25 mouse cellular contexts compared by ENCODE assay signal in the genomic region with DNA sequence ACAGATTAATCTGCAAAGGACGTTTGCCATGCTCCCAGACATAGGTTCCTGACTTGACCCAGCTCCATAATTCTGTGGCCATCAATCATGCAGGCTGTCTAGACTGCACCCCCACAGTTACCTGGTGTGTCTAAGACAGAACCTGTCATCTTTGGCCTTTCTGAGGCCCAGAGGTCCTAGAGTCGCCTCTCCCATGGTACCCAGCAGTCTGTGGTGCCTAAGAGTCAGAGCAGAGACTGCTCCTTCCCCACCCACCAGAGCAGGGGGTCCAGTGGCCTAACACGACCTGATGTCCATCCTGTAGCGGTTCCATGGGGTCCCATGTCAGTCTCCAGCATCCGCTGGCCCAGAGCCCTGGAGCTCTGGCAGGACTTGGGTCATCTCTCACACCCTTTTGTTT. TPM values are rescaled to one million over a fixed set of nuclear protein-coding genes. Genes with fewer than 3 reads are reported as not detected.
DNase-seq lines count a peak whose midpoint lies in the region; ATAC-seq and TF ChIP-seq lines count a peak whose summit lies in the region.
"Had no signal": no experiment of that assay in that cellular context is flagged by ENCODE, and none has a peak within 500 bp of the region (broad histone marks: within the 10 kb centered on the region; RNA-seq: fewer than 3 reads in every experiment).

No protein-coding gene starts in this region.

- peak; percentile 52 for DNase-seq in forebrain, embryonic 11.5 days (ENCODE audit: low spot score)
- no peak for DNase-seq in forebrain, postnatal 0 days
- no peak for DNase-seq in lung, embryonic 14.5 days
- no peak for DNase-seq in lung, postnatal 0 days (ENCODE audit: low spot score)
- DNase-seq in right cerebral cortex, postnatal 14 days: peak; percentile 6
- no peak for DNase-seq in right cerebral cortex, postnatal 4 days
- no peak for DNase-seq in layer of hippocampus, postnatal 25 days (ENCODE audit: extremely low spot score in 1 of 2, low spot score in 1 of 2)
- DNase-seq: adrenal gland, postnatal 14 days; cerebellum, adult 9-10 months; gastrocnemius, postnatal 36 days; heart, adult 2 months; heart, postnatal 14 days; kidney, adult 8-10 months; kidney, postnatal 25 days; lung, adult 2 months; thymus, adult 2 months; thymus, postnatal 4 days had no signal

- H3K9ac ChIP-seq in forebrain, embryonic 11.5 days (ENCODE audit: low read length): no peak overlapping the region
- H3K9ac ChIP-seq in forebrain, postnatal 0 days: no peak overlapping the region
- no peak overlapping the region for H3K9ac ChIP-seq in lung, embryonic 14.5 days
- H3K9ac ChIP-seq in lung, postnatal 0 days (replicated peaks; ENCODE audit: low read depth): no peak overlapping the region
- H3K9ac ChIP-seq: forebrain, embryonic 12.5 days; heart, embryonic 13.5 days; hindbrain, embryonic 12.5 days; midbrain, embryonic 13.5 days had no signal

- H3K36me3 ChIP-seq in forebrain, embryonic 11.5 days (ENCODE audit: control insufficient read depth, insufficient read depth, low read length): no peaks in the 10 kb centered on the region; the same call in 1 of the 2 replicates
- H3K36me3 ChIP-seq in forebrain, postnatal 0 days (ENCODE audit: insufficient read depth): no peaks in the 10 kb centered on the region
- H3K36me3 ChIP-seq in lung, embryonic 14.5 days (ENCODE audit: insufficient read depth): peaks cover 24% of the 10 kb centered on the region
- no peaks in the 10 kb centered on the region for H3K36me3 ChIP-seq in lung, postnatal 0 days (ENCODE audit: insufficient read depth, low read length)

- WGBS in forebrain, embryonic 11.5 days: 76% methylated on average over 5 of the region's 5 CpGs
- WGBS in forebrain, postnatal 0 days: 81% methylated on average over 5 of the region's 5 CpGs
- 67% methylated on average over 5 of the region's 5 CpGs for WGBS in lung, embryonic 14.5 days
- 58% methylated on average over 5 of the region's 5 CpGs for WGBS in lung, postnatal 0 days

- TF ChIP-seq EP300 in lung, postnatal 0 days (IDR thresholded peaks at IDR 0.05): no peak

- no peaks in the 10 kb centered on the region for H3K9me3 ChIP-seq in forebrain, embryonic 11.5 days (ENCODE audit: control insufficient read depth, low read length)
- no peaks in the 10 kb centered on the region for H3K9me3 ChIP-seq in forebrain, postnatal 0 days (ENCODE audit: low read length)
- H3K9me3 ChIP-seq in lung, embryonic 14.5 days (ENCODE audit: low read depth, low read length): no peaks in the 10 kb centered on the region
- no peaks in the 10 kb centered on the region for H3K9me3 ChIP-seq in lung, postnatal 0 days (ENCODE audit: low read length)
- H3K9me3 ChIP-seq: forebrain, embryonic 12.5 days; heart, embryonic 13.5 days; hindbrain, embryonic 12.5 days; midbrain, embryonic 13.5 days had no signal

- no peak overlapping the region for H3K4me2 ChIP-seq in forebrain, embryonic 11.5 days (ENCODE audit: low read depth, low read length, severe bottlenecking)
- H3K4me2 ChIP-seq in forebrain, postnatal 0 days (ENCODE audit: low read depth): no peak overlapping the region
- H3K4me2 ChIP-seq in lung, embryonic 14.5 days: no peak overlapping the region
- H3K4me2 ChIP-seq in lung, postnatal 0 days (replicated peaks; ENCODE audit: low read depth, low read length): no peak overlapping the region
- H3K4me2 ChIP-seq: forebrain, embryonic 12.5 days; heart, embryonic 13.5 days; hindbrain, embryonic 12.5 days; midbrain, embryonic 13.5 days had no signal

- TF ChIP-seq CTCF in forebrain, postnatal 0 days (IDR thresholded peaks at IDR 0.05; ENCODE audit: low read depth): no peak
- no peak for TF ChIP-seq CTCF in lung, embryonic 14.5 days (IDR thresholded peaks at IDR 0.05; ENCODE audit: low read depth)
- no peak for TF ChIP-seq CTCF in lung, postnatal 0 days (IDR thresholded peaks at IDR 0.05)

- H3K4me1 ChIP-seq in forebrain, embryonic 11.5 days (replicated peaks; ENCODE audit: control insufficient read depth, insufficient read depth, low read length): no peaks in the 10 kb centered on the region
- no peaks in the 10 kb centered on the region for H3K4me1 ChIP-seq in forebrain, postnatal 0 days (ENCODE audit: insufficient read depth)
- no peaks in the 10 kb centered on the region for H3K4me1 ChIP-seq in lung, embryonic 14.5 days (ENCODE audit: insufficient read depth)
- H3K4me1 ChIP-seq in lung, postnatal 0 days (ENCODE audit: insufficient read depth, low read depth, low read length): no peaks in the 10 kb centered on the region
- H3K4me1 ChIP-seq: forebrain, embryonic 12.5 days; heart, embryonic 13.5 days; hindbrain, embryonic 12.5 days; midbrain, embryonic 13.5 days had no signal

- H3K4me3 ChIP-seq in forebrain, embryonic 11.5 days (ENCODE audit: low read depth, low read length): no peak overlapping the region
- H3K4me3 ChIP-seq in forebrain, postnatal 0 days (ENCODE audit: low read depth, low read length): no peak overlapping the region
- H3K4me3 ChIP-seq in lung, embryonic 14.5 days (ENCODE audit: low read depth, low read length): no peak overlapping the region
- no peak overlapping the region for H3K4me3 ChIP-seq in lung, postnatal 0 days (ENCODE audit: low read depth, low read length)
- H3K4me3 ChIP-seq: forebrain, embryonic 12.5 days; heart, adult 2 months; heart, embryonic 13.5 days; hindbrain, embryonic 12.5 days; midbrain, embryonic 13.5 days had no signal

- ATAC-seq in forebrain, embryonic 11.5 days (replicated peaks; ENCODE audit: low FRiP score): peak; percentile 37
- ATAC-seq in forebrain, postnatal 0 days: no peak
- ATAC-seq in lung, embryonic 14.5 days (ENCODE audit: insufficient read depth): peak; percentile 26; the same call in 1 of the 2 replicates
- no peak for ATAC-seq in lung, postnatal 0 days
- ATAC-seq: CD4-positive, CD25-positive, alpha-beta regulatory T cell, adult 4 months; midbrain, embryonic 13.5 days had no signal

- H3K27ac ChIP-seq in forebrain, embryonic 11.5 days (ENCODE audit: low read depth, low read length): no peak overlapping the region
- H3K27ac ChIP-seq in forebrain, postnatal 0 days (ENCODE audit: low read depth, low read length): no peak overlapping the region
- no peak overlapping the region for H3K27ac ChIP-seq in lung, embryonic 14.5 days (ENCODE audit: low read depth)
- no peak overlapping the region for H3K27ac ChIP-seq in lung, postnatal 0 days (ENCODE audit: low read length)
- H3K27ac ChIP-seq: forebrain, embryonic 12.5 days; heart, adult 2 months; heart, embryonic 13.5 days; hindbrain, embryonic 12.5 days; midbrain, embryonic 13.5 days had no signal

- no peaks in the 10 kb centered on the region for H3K27me3 ChIP-seq in forebrain, embryonic 11.5 days (ENCODE audit: control insufficient read depth, insufficient read depth, low read length)
- no peaks in the 10 kb centered on the region for H3K27me3 ChIP-seq in forebrain, postnatal 0 days (ENCODE audit: insufficient read depth, low read length)
- no peaks in the 10 kb centered on the region for H3K27me3 ChIP-seq in lung, embryonic 14.5 days (ENCODE audit: insufficient read depth, low read length)
- H3K27me3 ChIP-seq in lung, postnatal 0 days (replicated peaks; ENCODE audit: insufficient read depth, low read length): no peaks in the 10 kb centered on the region
- H3K27me3 ChIP-seq: forebrain, embryonic 12.5 days; heart, embryonic 13.5 days; hindbrain, embryonic 12.5 days; midbrain, embryonic 13.5 days had no signal

RNA-seq across cellular contexts. Expression of a gene that starts 34.2 kb away (rescaled TPM):
- not detected in 2 replicates for polyA plus RNA-seq in forebrain, embryonic 11.5 days (2014; fragmentation: Nextera tagmentation; extraction: Ambion mirVana)
- total RNA-seq in forebrain, postnatal 0 days (2014; rRNA removed): 0.15 TPM in 1 of 2 replicates, not detected in the other
- polyA plus RNA-seq in forebrain, postnatal 0 days (2015; fragmentation: Nextera tagmentation; extraction: Ambion mirVana): not detected in 2 replicates
- not detected in 2 replicates for polyA plus RNA-seq in lung, embryonic 14.5 days (2014; fragmentation: Nextera tagmentation; extraction: Ambion mirVana)
- polyA plus RNA-seq in lung, postnatal 0 days (2015; fragmentation: Nextera tagmentation; extraction: Ambion mirVana): not detected in 2 replicates
- total RNA-seq in layer of hippocampus, postnatal 25 days (2021): under 1 TPM in 1 of 2 experiments, not detected in 1; 0.30 TPM
- total RNA-seq: common myeloid progenitor, adult 5-6 weeks; gastrocnemius, adult 18-20 months; gastrocnemius, postnatal 36 days; heart, adult 2 months; heart, postnatal 14 days had no signal
- polyA plus RNA-seq: CD4-positive, CD25-positive, alpha-beta regulatory T cell, adult 4 months; forebrain, embryonic 12.5 days; heart, adult 2 months; heart, embryonic 13.5 days; hindbrain, embryonic 12.5 days; midbrain, embryonic 13.5 days; neural tube, embryonic 14.5 days; thymus, adult 2 months had no signal

RNA-seq across cellular contexts. Expression of a gene that starts 41.9 kb away (rescaled TPM):
- 99.7 and 109 TPM in 2 replicates for polyA plus RNA-seq in forebrain, embryonic 11.5 days (2014; fragmentation: Nextera tagmentation; extraction: Ambion mirVana)
- total RNA-seq in forebrain, postnatal 0 days (2014; rRNA removed): 4.7 and 8.1 TPM in 2 replicates
- polyA plus RNA-seq in forebrain, postnatal 0 days (2015; fragmentation: Nextera tagmentation; extraction: Ambion mirVana): 2.7 and 4.8 TPM in 2 replicates
- 62.1 and 64.5 TPM in 2 replicates for polyA plus RNA-seq in lung, embryonic 14.5 days (2014; fragmentation: Nextera tagmentation; extraction: Ambion mirVana)
- polyA plus RNA-seq in lung, postnatal 0 days (2015; fragmentation: Nextera tagmentation; extraction: Ambion mirVana): 5.1 and 5.2 TPM in 2 replicates
- total RNA-seq in layer of hippocampus, postnatal 25 days (2021): 1 to 10 TPM; 2.7 to 5.7 TPM

Comparison
In these comparisons a context has a peak if more than half of its experiments do, and no peak if none do; other contexts are left out.
1. ATAC-seq: peak in forebrain, embryonic 11.5 days (single experiment) and lung, embryonic 14.5 days (single experiment); none in forebrain, postnatal 0 days (single experiment) and lung, postnatal 0 days (single experiment).
2. DNase-seq: peak in forebrain, embryonic 11.5 days (single experiment) and right cerebral cortex, postnatal 14 days (single experiment); none in forebrain, postnatal 0 days (single experiment), lung, embryonic 14.5 days (single experiment), lung, postnatal 0 days (single experiment), right cerebral cortex, postnatal 4 days (single experiment) and layer of hippocampus, postnatal 25 days (0 of 2).
3. RNA of a gene that starts 41.9 kb away (polyA plus RNA-seq): 99.7 to 109 TPM in forebrain, embryonic 11.5 days and 62.1 to 64.5 TPM in lung, embryonic 14.5 days; 5.1 to 5.2 TPM in lung, postnatal 0 days and 2.7 to 4.8 TPM in forebrain, postnatal 0 days; every median in the first group is over 10 times any median in the second.